Mouse (Mus musculus) layer of hippocampus, adult 9-11 months (tissue): ENCODE measurements around the gene Zfp866.

ENCODE experiments used
- DNase-seq: peaks from one replicate; pipeline ENCODE4 v3.0.0; 2022

Zfp866 gene

DNA sequence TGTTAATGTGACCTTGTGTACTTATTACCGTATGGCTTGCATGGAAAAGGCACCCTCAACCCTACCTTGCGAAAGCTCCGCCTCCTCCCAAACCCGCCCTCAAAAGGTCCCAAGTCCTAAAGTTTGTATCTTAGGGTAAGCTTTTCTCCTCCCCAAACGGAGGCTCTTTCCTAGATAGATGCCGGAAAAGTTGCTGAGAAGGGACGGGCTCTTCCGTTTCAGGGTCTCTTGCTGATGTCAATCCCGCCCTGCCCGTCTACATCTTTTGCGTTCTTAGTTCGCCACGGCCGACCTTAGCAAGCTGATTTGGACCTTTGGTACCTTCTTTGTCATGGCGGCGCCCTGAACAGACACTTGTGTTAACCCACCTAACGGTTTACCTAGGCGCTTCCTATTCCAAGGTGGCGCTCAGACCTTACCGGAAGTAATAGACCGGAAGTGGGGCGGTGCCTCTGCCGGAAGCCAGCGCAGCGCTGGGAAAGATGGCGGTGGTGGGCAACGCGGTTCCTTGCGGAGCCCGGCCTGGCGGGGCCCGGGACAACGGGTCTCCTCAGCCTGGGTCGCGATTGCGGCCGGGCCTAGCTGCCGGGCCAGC is at the start of gene Zfp866, which contains the start of gene Atp13a1:
TSS of gene Zfp866 (minus strand) at position 406 of the 595 bp plus-strand sequence.
TSS of gene Atp13a1 (plus strand) at position 391 of the 595 bp plus-strand sequence.
- peak; percentile 86 for DNase-seq

DNA sequence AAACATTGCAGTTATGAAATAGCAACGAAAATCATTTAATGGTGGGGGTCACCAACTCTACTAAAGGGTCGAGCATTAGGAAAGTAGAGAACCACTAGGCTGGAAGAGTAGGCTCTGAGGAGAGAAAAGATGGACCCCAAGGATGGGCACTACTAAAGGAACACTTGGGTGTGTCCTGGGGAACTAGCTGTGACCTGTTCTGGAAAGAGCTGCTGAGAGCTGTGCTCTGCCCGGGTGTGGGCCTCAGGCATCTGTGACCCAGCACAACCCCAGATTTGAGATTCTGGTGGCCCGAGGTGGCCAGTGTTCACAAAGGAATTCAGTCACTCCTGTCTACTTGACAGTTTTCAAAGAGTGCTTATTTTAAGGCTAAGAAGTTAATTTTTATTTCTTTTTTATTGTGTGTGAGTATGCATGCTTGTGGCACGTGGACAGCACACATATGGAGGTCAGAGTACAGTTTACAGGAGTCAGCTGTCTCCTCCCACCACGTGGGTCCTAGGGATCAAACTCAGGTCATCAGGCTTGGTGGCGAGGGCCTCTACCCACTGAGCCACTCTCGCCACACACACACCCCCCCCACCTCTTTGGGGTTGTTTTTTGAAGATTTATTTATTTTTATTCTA is 46.2 kb upstream of the Zfp866 start:
- DNase-seq: no peak

GRCm38 (mm10) chr8:69832298-69832853 is 41.4 kb upstream of the Zfp866 start, which contains the start of gene Pbx4:
Gene Pbx4, plus strand, starts transcription at chr8:69832491.
- DNase-seq: peak; percentile 98

DNA sequence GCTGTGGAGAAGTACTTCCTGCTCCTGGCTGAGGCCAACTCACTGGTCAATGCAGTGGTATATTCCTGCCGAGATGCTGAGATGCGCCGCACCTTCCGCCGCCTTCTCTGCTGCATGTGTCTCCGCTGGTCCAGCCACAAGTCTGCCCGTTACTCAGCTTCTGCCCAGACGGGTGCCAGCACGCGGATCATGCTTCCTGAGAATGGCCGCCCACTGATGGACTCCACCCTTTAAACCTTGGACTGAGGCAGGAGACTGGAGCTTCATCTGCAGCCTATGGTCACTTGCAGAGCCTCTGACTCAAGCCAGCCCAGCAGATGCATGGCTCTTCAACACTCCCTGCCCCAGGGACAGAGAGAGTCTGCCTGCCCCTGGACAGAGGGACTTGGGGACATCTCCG is 35.4 kb upstream of the Zfp866 start:
- DNase-seq: no peak

DNA sequence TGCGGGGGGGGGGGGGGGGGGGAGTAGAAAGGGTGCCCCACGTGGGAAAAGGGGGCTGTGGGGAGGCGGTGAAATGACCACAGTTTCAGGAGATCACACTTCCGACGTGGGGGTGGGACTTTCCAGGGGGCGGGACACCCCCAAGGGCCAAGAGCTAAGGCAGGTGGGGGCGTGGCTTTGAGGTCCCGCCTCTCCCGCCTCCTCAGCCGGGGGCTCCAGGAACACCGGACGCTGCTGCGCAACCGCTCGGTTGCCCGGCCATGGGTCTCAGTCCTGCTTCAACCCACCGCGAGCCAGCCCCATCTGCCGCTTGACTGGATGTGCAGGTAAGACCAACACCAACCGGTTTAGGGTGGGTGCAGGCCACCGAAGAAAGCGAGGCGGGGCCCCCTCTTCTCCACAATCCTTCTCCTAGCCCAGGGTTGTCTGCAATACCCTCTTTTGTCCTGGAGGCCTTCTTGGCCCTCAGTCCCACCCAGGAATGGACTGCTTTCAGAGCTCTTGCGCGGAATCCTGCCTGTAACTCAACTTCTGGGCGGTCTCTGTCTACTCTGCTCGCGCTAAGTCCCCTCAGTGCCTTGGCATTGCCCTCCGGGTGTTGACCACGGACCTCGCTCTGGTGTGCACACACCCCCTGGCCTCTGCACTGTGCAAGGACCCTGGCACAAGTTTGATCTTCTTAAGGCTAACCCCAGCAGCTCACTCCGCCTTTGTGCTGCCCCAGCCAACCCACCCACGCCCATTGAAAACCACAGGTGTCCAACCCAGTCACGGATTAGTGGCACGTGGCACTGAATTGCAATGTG is 31.6 kb upstream of the Zfp866 start, which contains the start of gene Lpar2:
TSS of gene Lpar2 (plus strand) at position 44 of the 806 bp plus-strand sequence.
- no peak for DNase-seq

DNA sequence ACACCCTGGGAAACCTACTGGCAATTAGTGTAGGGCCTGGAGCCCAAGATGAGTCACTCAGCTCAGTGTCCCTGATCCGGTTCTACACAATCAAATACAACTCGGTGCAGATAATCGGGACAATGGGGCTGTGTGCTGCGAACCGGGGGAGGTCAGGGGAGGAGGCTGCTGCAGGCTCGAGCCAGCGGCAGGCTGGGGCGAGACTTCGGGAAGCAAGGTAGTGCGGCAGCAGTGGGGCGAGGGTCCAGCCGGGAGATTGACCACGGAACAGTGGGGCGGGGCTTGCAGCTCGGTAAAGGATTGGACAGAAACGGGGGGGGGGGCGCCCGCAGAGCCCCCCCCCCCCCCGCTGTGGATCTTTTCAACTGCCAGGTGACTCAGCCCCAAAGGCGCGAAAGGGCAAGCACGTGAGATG is 31.0 kb upstream of the Zfp866 start:
- DNase-seq: no peak

DNA sequence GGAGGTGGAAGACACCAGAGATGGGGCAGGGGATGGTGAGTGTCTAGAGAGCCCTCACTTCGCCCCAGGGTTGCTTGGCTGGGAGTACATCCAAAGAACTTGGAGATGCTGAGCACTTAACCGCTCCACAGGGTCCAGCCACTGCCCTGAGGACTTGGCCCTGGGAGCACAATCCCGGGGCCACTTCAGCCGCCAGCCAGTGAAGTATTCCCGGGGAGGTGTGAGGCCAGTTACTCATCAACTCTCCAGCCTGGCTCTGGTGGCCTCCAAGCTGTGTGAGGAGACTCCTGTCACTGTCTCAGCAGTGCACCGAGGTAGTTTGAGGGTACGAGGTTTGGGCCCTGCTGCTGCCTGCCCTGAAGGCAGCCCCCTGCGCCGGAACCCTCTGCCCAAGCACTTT is 29.5 kb upstream of the Zfp866 start:
- no peak for DNase-seq

GRCm38 (mm10) chr8:69815396-69815795 is 24.4 kb upstream of the Zfp866 start:
- DNase-seq: no peak

GRCm38 (mm10) chr8:69814881-69815280 is 23.9 kb upstream of the Zfp866 start:
- no peak for DNase-seq

GRCm38 (mm10) chr8:69809820-69810219 is 18.8 kb upstream of the Zfp866 start:
- DNase-seq: no peak

DNA sequence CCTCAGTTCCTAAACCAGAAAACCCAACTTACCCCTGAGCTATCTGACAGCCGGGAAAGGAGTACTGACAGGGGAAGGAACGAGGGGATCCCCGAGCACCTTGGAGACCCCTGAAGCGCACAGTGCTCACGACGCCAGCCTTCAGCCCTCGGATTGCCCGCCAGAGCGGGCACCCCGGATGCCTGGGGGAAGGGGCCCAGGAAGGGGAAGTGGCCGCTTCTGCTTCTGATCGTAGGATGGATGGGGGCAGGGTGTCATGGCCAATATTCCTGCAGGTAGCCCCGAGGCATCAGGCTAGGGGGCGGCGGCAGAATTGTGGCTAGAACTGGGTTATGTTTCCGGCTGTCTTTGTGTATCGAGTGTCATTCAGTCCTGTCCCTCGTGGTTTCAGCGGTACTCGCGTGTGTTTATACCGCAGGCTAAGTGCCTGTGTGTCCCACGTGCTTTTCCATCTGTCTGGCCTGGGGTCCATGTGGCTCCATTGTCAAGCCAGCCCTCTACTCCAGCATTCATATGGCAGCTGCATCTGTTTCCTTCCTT is 18.0 kb upstream of the Zfp866 start:
- peak; percentile 57 for DNase-seq

DNA sequence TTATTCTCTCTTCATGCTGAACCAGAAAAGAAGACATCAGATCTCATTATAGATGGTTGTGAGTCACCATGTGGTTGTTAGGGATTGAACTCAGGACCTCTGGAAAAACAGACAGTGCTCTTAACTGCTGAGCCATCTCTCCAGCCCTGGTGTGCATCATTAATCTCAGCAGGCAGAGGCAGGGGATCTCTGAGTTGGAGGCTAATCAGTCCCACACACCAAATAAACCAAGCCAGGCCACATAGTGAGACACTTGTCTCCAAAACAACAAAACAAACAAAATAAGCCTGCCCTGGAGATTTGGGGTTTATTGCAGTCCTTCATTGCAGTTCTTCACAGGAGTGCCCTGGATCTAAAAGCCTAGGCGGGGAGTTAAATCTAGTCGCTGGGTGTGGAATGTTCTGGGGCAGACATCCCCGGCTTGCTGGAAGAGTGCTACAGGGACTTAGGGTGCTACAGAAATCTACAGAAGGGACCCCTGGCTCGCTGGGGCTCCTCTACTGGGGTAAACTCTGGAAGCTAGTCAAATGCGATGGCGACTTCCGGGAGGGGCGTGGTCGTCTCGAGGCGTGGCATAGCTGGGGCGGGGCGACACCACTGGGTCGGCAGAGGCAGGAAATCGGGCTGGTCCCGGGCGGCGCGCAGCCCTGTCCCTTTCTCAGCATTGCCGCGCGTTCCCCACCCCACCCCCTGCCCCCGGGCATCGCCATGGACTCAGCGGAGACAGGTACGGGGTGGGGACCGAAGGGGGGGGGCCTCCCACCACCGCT is 17.3 kb upstream of the Zfp866 start, which contains the start of gene Gmip:
TSS of gene Gmip (plus strand) at position 586 of the 770 bp plus-strand sequence.
- peak; percentile 61 for DNase-seq

GRCm38 (mm10) chr8:69807236-69807635 is 16.3 kb upstream of the Zfp866 start:
- no peak for DNase-seq

GRCm38 (mm10) chr8:69805491-69805890 is 14.5 kb upstream of the Zfp866 start:
- no peak for DNase-seq

DNA sequence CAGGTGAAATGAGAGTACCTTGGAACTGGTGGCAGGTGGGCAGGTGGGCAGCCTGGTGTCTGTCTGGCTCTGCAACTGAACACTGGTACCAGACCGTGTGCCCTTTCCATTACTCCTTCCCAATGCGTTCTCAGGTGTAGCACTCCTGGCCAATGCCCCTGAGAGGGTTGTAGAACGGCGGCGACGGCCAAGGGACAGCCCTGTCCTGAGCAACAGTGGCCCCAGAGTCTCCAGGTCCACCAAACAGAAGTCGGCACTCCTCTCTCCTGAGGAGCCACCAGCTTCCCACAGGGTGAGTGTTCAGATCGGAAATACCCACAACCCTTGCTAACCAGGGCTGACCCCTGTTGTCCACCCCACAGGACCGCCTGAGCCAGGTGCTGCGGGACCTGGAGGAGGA is 14.1 kb upstream of the Zfp866 start:
- no peak for DNase-seq

DNA sequence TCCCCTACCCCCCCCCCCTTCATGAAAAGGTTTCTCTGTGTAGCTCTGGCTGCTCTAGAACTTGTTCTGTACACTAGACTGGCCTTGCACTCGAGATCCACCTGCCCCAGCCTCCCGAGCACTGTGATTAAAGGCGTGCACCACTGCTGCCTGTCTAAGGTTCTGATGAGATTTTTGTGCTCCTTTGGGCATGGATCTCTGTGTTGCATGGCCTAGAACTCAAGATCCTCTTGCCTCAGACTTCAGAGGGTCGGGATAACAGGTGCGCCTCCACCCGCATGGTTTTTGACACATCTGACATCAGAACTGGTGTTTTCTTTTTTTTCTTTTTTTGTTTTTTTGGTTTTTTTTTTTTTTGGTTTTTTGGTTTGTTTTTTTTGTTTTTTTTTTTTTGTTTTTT is 13.6 kb upstream of the Zfp866 start:
- no peak for DNase-seq

DNA sequence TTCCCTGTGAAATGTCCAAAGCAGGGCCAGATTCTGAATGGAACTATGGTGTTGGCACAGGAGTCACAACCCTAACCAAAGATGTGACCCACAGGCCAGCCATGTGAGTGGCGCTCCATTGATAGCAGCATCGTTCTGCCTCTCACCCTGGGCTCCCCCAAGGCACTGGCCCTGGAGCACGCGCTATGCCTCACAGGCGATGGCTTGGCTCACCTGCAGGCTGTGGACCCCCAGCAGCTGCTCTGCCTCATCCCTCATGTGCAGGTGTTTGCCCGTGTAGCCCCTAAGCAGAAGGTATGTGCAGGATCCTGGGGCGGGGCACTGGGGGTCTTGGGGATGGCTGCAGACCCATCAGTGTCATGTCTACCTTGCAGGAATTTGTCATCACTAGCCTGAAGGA is 12.4 kb upstream of the Zfp866 start:
- no peak for DNase-seq

GRCm38 (mm10) chr8:69802216-69802615 is 11.2 kb upstream of the Zfp866 start:
- DNase-seq: peak; percentile 0

- DNase-seq: peak; percentile 1
Observed at GRCm38 (mm10) chr8:69801796-69802195, 10.8 kb upstream of the Zfp866 start.

GRCm38 (mm10) chr8:69799946-69800345 is 9.0 kb upstream of the Zfp866 start:
- peak; percentile 0 for DNase-seq

GRCm38 (mm10) chr8:69799261-69799660 is 8.3 kb upstream of the Zfp866 start:
- DNase-seq: peak; percentile 4

DNA sequence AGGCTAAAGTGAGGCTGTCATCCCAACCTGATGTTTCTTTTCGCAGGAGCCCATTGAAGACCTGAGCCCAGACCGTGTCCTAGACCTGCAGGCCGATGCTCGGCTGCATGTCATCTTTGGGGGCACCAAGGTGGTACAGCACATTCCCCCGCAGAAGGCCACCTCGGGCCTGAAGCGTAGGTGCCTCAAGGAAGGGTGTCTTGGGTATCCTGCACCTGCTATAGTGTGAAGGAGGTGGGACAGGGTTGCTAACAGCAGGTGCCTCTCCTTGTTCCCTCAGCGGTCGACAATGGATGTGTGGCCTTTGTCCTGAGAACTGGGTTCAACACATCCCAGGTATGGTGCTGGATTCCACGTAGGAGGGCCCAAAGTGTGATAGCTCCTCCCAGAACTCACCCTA is 6.7 kb upstream of the Zfp866 start:
- DNase-seq: peak; percentile 1
